Mouse (Mus musculus): ENCODE results near the gene Pih1d2. TPM values are rescaled to one million over a fixed set of nuclear protein-coding genes. Genes with fewer than 3 reads are reported as not detected.

Pih1d2 gene
- polyA plus RNA-seq, 1 experiment = 2.3 TPM

- no peak for DNase-seq
- no peak for TF ChIP-seq CTCF (IDR thresholded peaks at IDR 0.05; ENCODE audit: borderline replicate concordance, insufficient read depth, low read depth, low read length)
- TF ChIP-seq POLR2A (IDR thresholded peaks at IDR 0.05; ENCODE audit: borderline replicate concordance, insufficient read depth, low read length) = no peak
- Histone ChIP-seq H3K4me3 (replicated peaks; ENCODE audit: insufficient read depth, low read depth, low read length) (no peak overlapping the region), H3K27me3 (ENCODE audit: control insufficient read depth, insufficient read depth, low read length) (no peaks in the 10 kb centered on the region), H3K4me1 (ENCODE audit: control insufficient read depth, insufficient read depth, low read length) (no peaks in the 10 kb centered on the region), H3K27ac (ENCODE audit: insufficient read depth, low read length) (no peak overlapping the region)
- 88% methylated on average over 6 of the region's 6 CpGs for WGBS
Measured at GRCm38 (mm10) chr9:50632016-50632688, 15.0 kb downstream of the Pih1d2 start.

GRCm38 (mm10) chr9:50633059-50633458 is 15.9 kb downstream of the Pih1d2 start:
- DNase-seq = no peak
- 61% methylated on average over 2 of the region's 2 CpGs for WGBS
- TF ChIP-seq CTCF (IDR thresholded peaks at IDR 0.05; ENCODE audit: borderline replicate concordance, insufficient read depth, low read depth, low read length) = no peak
- no peak for TF ChIP-seq POLR2A (IDR thresholded peaks at IDR 0.05; ENCODE audit: borderline replicate concordance, insufficient read depth, low read length)
- H3K4me3 ChIP-seq (replicated peaks; ENCODE audit: insufficient read depth, low read depth, low read length) = no peak overlapping the region
- no peak overlapping the region for H3K27ac ChIP-seq (ENCODE audit: insufficient read depth, low read length)
- no peaks in the 10 kb centered on the region for H3K27me3 ChIP-seq (ENCODE audit: control insufficient read depth, insufficient read depth, low read length)
- H3K4me1 ChIP-seq (ENCODE audit: control insufficient read depth, insufficient read depth, low read length) = no peaks in the 10 kb centered on the region

- Histone ChIP-seq H3K27ac (ENCODE audit: insufficient read depth, low read length) (no peak overlapping the region), H3K27me3 (ENCODE audit: control insufficient read depth, insufficient read depth, low read length) (no peaks in the 10 kb centered on the region), H3K4me3 (replicated peaks; ENCODE audit: insufficient read depth, low read depth, low read length) (no peak overlapping the region), H3K4me1 (ENCODE audit: control insufficient read depth, insufficient read depth, low read length) (no peaks in the 10 kb centered on the region)
- 90% methylated on average over 11 of the region's 11 CpGs for WGBS
- TF ChIP-seq CTCF (IDR thresholded peaks at IDR 0.05; ENCODE audit: borderline replicate concordance, insufficient read depth, low read depth, low read length) (no peak), POLR2A (IDR thresholded peaks at IDR 0.05; ENCODE audit: borderline replicate concordance, insufficient read depth, low read length) (no peak)
- no peak for DNase-seq
Measured at GRCm38 (mm10) chr9:50634270-50634669, 17.1 kb downstream of the Pih1d2 start.

- H3K27me3 ChIP-seq (ENCODE audit: control insufficient read depth, insufficient read depth, low read length) = no peaks in the 10 kb centered on the region
- 68% methylated on average over 10 of the region's 10 CpGs for WGBS
- no peak overlapping the region for H3K27ac ChIP-seq (ENCODE audit: insufficient read depth, low read length)
- no peak overlapping the region for H3K4me3 ChIP-seq (replicated peaks; ENCODE audit: insufficient read depth, low read depth, low read length)
- TF ChIP-seq POLR2A (IDR thresholded peaks at IDR 0.05; ENCODE audit: borderline replicate concordance, insufficient read depth, low read length) = no peak
- no peak for TF ChIP-seq CTCF (IDR thresholded peaks at IDR 0.05; ENCODE audit: borderline replicate concordance, insufficient read depth, low read depth, low read length)
- no peaks in the 10 kb centered on the region for H3K4me1 ChIP-seq (ENCODE audit: control insufficient read depth, insufficient read depth, low read length)
- no peak for DNase-seq
Measured at GRCm38 (mm10) chr9:50646826-50647370, 29.8 kb downstream of the Pih1d2 start.

DNA sequence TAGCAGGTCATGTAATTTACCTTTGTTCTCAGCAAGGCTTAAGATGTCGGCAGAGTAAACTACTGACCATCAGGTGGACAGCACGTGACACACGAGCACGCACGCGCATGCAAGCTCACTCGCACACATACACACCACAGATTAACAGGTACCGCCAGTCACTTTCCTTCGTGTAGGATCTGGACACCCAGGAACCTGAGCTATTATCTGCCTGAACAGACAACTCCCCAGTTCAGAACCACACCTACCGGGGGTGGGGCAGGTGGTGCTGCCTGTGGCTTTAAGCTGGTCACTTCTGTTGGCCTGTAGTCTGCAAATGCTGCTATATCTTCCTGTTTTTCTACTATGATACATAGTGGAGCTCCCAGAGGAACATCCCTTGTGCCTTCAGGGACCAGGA is 33.4 kb downstream of the Pih1d2 start:
- WGBS = 96% methylated on average over 10 of the region's 10 CpGs
- no peak for TF ChIP-seq CTCF (IDR thresholded peaks at IDR 0.05; ENCODE audit: borderline replicate concordance, insufficient read depth, low read depth, low read length)
- TF ChIP-seq POLR2A (IDR thresholded peaks at IDR 0.05; ENCODE audit: borderline replicate concordance, insufficient read depth, low read length) = no peak
- no peak overlapping the region for H3K4me3 ChIP-seq (replicated peaks; ENCODE audit: insufficient read depth, low read depth, low read length)
- H3K27me3 ChIP-seq (ENCODE audit: control insufficient read depth, insufficient read depth, low read length) = no peaks in the 10 kb centered on the region
- DNase-seq = no peak
- no peaks in the 10 kb centered on the region for H3K4me1 ChIP-seq (ENCODE audit: control insufficient read depth, insufficient read depth, low read length)
- no peak overlapping the region for H3K27ac ChIP-seq (ENCODE audit: insufficient read depth, low read length)

DNA sequence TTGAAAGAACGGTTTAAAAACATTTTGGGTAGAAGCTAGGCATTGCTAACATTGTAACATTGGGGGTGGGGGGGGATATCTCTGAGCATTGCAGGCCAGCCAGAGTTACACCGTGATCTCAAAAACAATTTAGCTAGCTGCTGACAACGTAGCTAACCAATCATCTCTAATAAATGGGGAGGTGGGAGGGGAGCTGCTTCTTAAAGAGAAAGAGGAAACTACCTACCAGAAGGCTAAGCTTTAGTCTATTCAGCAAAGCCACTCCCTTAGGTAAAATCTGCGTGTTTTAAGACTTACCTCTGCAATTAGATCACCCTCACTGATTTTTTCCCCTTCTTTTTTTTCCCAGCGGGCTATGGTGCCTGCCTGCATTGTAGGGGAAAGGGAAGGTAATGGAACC is 41.3 kb downstream of the Pih1d2 start:
- no peak for DNase-seq
- Histone ChIP-seq H3K27ac (ENCODE audit: insufficient read depth, low read length) (no peak overlapping the region), H3K4me1 (ENCODE audit: control insufficient read depth, insufficient read depth, low read length) (peaks cover 3% of the 10 kb centered on the region; the same call in 1 of the 2 replicates), H3K27me3 (ENCODE audit: control insufficient read depth, insufficient read depth, low read length) (no peaks in the 10 kb centered on the region), H3K4me3 (replicated peaks; ENCODE audit: insufficient read depth, low read depth, low read length) (peak overlapping the region; percentile 82)
- TF ChIP-seq CTCF (IDR thresholded peaks at IDR 0.05; ENCODE audit: borderline replicate concordance, insufficient read depth, low read depth, low read length) = no peak
- no peak for TF ChIP-seq POLR2A (IDR thresholded peaks at IDR 0.05; ENCODE audit: borderline replicate concordance, insufficient read depth, low read length)
- WGBS = 18% methylated on average over 5 of the region's 5 CpGs

GRCm38 (mm10) chr9:50658941-50659388 is 41.8 kb downstream of the Pih1d2 start:
- peak overlapping the region; percentile 82 for H3K4me3 ChIP-seq (replicated peaks; ENCODE audit: insufficient read depth, low read depth, low read length)
- H3K27ac ChIP-seq (ENCODE audit: insufficient read depth, low read length) = peak overlapping the region; percentile 60
- DNase-seq = no peak
- H3K27me3 ChIP-seq (ENCODE audit: control insufficient read depth, insufficient read depth, low read length) = no peaks in the 10 kb centered on the region
- WGBS = under 1% methylated on average over 28 of the region's 28 CpGs
- no peak for TF ChIP-seq CTCF (IDR thresholded peaks at IDR 0.05; ENCODE audit: borderline replicate concordance, insufficient read depth, low read depth, low read length)
- no peak for TF ChIP-seq POLR2A (IDR thresholded peaks at IDR 0.05; ENCODE audit: borderline replicate concordance, insufficient read depth, low read length)
- peaks cover 3% of the 10 kb centered on the region; the same call in 1 of the 2 replicates for H3K4me1 ChIP-seq (ENCODE audit: control insufficient read depth, insufficient read depth, low read length)
